Mouse (Mus musculus): Measurements from ENCODE around the gene Uap1. TPM values are rescaled to one million over a fixed set of nuclear protein-coding genes. Genes with fewer than 3 reads are reported as not detected.

Gene Uap1
- polyA plus RNA-seq, 1 experiment from 2014 or later, result 52.2 TPM

- H3K4me2 ChIP-seq, result no peak overlapping the region
- peak overlapping the region; percentile 14; the same call in 1 of the 2 replicates for H3K27ac ChIP-seq
- H3K9ac ChIP-seq, result no peak overlapping the region
- H3K4me3 ChIP-seq (replicated peaks), result no peak overlapping the region
- H3K4me1 ChIP-seq, result peaks cover 6% of the 10 kb centered on the region; the same call in 1 of the 2 replicates
- no peak for ATAC-seq (replicated peaks; ENCODE audit: low FRiP score)
- H3K36me3 ChIP-seq, result peaks cover 50% of the 10 kb centered on the region
- H3K27me3 ChIP-seq, result no peaks in the 10 kb centered on the region
- WGBS, result 84% methylated on average over 3 of the region's 3 CpGs
- H3K9me3 ChIP-seq (replicated peaks), result no peaks in the 10 kb centered on the region
These were observed 11.3 kb downstream of the Uap1 start for GRCm38 (mm10) chr1:170163398-170163943.

DNA sequence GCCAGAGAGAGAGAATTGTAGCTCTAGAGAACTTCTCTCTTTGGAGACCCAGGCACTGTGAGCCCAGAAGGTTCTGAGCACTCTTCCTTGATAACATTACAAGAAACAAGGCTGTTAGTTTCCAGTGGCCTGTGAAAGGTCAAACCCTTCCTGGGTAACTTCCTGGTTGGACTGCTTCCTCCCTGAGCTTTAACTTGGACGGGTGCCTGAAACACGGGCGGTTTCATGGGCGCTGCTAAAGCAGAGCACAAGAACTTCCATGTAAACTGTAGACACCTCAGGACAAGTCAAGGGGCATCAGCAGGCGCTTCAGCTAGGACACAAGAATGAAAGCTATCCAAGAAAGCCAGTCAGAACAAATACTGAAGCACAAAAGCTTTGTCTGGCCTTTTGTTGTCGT, 12.9 kb downstream of the Uap1 start:
- 72% methylated on average over 6 of the region's 6 CpGs for WGBS
- Histone ChIP-seq H3K4me3 (replicated peaks) (no peak overlapping the region), H3K27ac (no peak overlapping the region), H3K4me2 (no peak overlapping the region), H3K9ac (no peak overlapping the region), H3K4me1 (peaks cover 6% of the 10 kb centered on the region; the same call in 1 of the 2 replicates), H3K36me3 (peaks cover 63% of the 10 kb centered on the region), H3K27me3 (no peaks in the 10 kb centered on the region), H3K9me3 (replicated peaks) (no peaks in the 10 kb centered on the region)
- ATAC-seq (replicated peaks; ENCODE audit: low FRiP score), result no peak

- H3K4me3 ChIP-seq (replicated peaks), result no peak overlapping the region
- H3K4me2 ChIP-seq, result no peak overlapping the region
- H3K9ac ChIP-seq, result no peak overlapping the region
- no peaks in the 10 kb centered on the region for H3K27me3 ChIP-seq
- peaks cover 60% of the 10 kb centered on the region for H3K36me3 ChIP-seq
- H3K9me3 ChIP-seq (replicated peaks), result no peaks in the 10 kb centered on the region
- ATAC-seq (replicated peaks; ENCODE audit: low FRiP score), result no peak
- peaks cover 6% of the 10 kb centered on the region; the same call in 1 of the 2 replicates for H3K4me1 ChIP-seq
- H3K27ac ChIP-seq, result no peak overlapping the region
- 60% methylated on average over 3 of the region's 3 CpGs for WGBS
These were observed 14.3 kb downstream of the Uap1 start for GRCm38 (mm10) chr1:170160397-170160938.

- no peak overlapping the region for H3K4me3 ChIP-seq (replicated peaks)
- no peak overlapping the region for H3K9ac ChIP-seq
- H3K27ac ChIP-seq, result no peak overlapping the region
- H3K4me2 ChIP-seq, result no peak overlapping the region
- peaks cover 63% of the 10 kb centered on the region for H3K36me3 ChIP-seq
- no peaks in the 10 kb centered on the region for H3K27me3 ChIP-seq
- peaks cover 6% of the 10 kb centered on the region; the same call in 1 of the 2 replicates for H3K4me1 ChIP-seq
- H3K9me3 ChIP-seq (replicated peaks), result no peaks in the 10 kb centered on the region
- ATAC-seq (replicated peaks; ENCODE audit: low FRiP score), result no peak
- 87% methylated on average over 2 of the region's 2 CpGs for WGBS
These were observed 15.1 kb downstream of the Uap1 start for GRCm38 (mm10) chr1:170159707-170160106.

GRCm38 (mm10) chr1:170155761-170156160, 19.0 kb downstream of the Uap1 start:
- no peak for ATAC-seq (replicated peaks; ENCODE audit: low FRiP score)
- 91% methylated on average over 5 of the region's 5 CpGs for WGBS
- no peak overlapping the region for H3K4me2 ChIP-seq
- no peak overlapping the region for H3K27ac ChIP-seq
- H3K4me3 ChIP-seq (replicated peaks), result no peak overlapping the region
- H3K27me3 ChIP-seq, result no peaks in the 10 kb centered on the region
- H3K9ac ChIP-seq, result no peak overlapping the region
- peaks cover 51% of the 10 kb centered on the region for H3K36me3 ChIP-seq
- H3K9me3 ChIP-seq (replicated peaks), result no peaks in the 10 kb centered on the region
- peaks cover 2% of the 10 kb centered on the region; the same call in 1 of the 2 replicates for H3K4me1 ChIP-seq

- H3K4me2 ChIP-seq, result no peak overlapping the region
- H3K27ac ChIP-seq, result no peak overlapping the region
- H3K9ac ChIP-seq, result no peak overlapping the region
- peaks cover 51% of the 10 kb centered on the region for H3K36me3 ChIP-seq
- no peaks in the 10 kb centered on the region for H3K27me3 ChIP-seq
- H3K9me3 ChIP-seq (replicated peaks), result no peaks in the 10 kb centered on the region
- peaks cover 2% of the 10 kb centered on the region; the same call in 1 of the 2 replicates for H3K4me1 ChIP-seq
- WGBS, result 78% methylated on average over 2 of the region's 2 CpGs
- no peak for ATAC-seq (replicated peaks; ENCODE audit: low FRiP score)
- no peak overlapping the region for H3K4me3 ChIP-seq (replicated peaks)
These were observed 19.5 kb downstream of the Uap1 start for GRCm38 (mm10) chr1:170155298-170155697.

DNA sequence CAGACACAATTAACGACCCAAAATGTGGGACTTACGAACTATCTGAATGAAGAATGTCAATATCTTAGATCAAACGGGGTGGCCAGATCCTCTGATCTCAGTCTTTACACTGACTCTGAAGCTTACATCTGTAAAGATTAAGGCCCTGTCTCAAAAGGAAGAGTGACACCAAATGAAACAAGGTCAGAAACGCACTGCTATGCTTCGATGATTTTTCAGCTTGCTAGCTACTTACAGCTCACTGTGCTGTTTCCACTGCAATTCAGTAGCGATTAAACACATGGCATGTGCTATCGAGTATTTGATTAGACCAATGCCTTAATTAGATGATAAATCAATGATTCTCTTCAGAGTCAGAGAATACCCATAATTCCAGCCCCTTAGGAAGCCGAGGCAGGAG, 20.8 kb downstream of the Uap1 start:
- no peak overlapping the region for H3K9ac ChIP-seq
- H3K27me3 ChIP-seq, result no peaks in the 10 kb centered on the region
- no peak overlapping the region for H3K4me3 ChIP-seq (replicated peaks)
- WGBS, result 84% methylated on average over 8 of the region's 8 CpGs
- H3K27ac ChIP-seq, result no peak overlapping the region
- no peak for ATAC-seq (replicated peaks; ENCODE audit: low FRiP score)
- no peaks in the 10 kb centered on the region for H3K9me3 ChIP-seq (replicated peaks)
- H3K4me1 ChIP-seq, result no peaks in the 10 kb centered on the region
- peaks cover 53% of the 10 kb centered on the region for H3K36me3 ChIP-seq
- no peak overlapping the region for H3K4me2 ChIP-seq

- 88% methylated on average over 2 of the region's 2 CpGs for WGBS
- no peaks in the 10 kb centered on the region for H3K9me3 ChIP-seq (replicated peaks)
- no peaks in the 10 kb centered on the region for H3K4me1 ChIP-seq
- peaks cover 50% of the 10 kb centered on the region for H3K36me3 ChIP-seq
- H3K27ac ChIP-seq, result no peak overlapping the region
- no peak for ATAC-seq (replicated peaks; ENCODE audit: low FRiP score)
- H3K4me2 ChIP-seq, result no peak overlapping the region
- H3K27me3 ChIP-seq, result no peaks in the 10 kb centered on the region
- H3K9ac ChIP-seq, result no peak overlapping the region
- H3K4me3 ChIP-seq (replicated peaks), result no peak overlapping the region
These were observed 22.2 kb downstream of the Uap1 start for GRCm38 (mm10) chr1:170152552-170152951.

- Histone ChIP-seq H3K27ac (no peak overlapping the region), H3K36me3 (peaks cover 44% of the 10 kb centered on the region), H3K9me3 (replicated peaks) (no peaks in the 10 kb centered on the region), H3K4me1 (no peaks in the 10 kb centered on the region), H3K4me3 (replicated peaks) (no peak overlapping the region), H3K9ac (no peak overlapping the region), H3K4me2 (no peak overlapping the region), H3K27me3 (no peaks in the 10 kb centered on the region)
- ATAC-seq (replicated peaks; ENCODE audit: low FRiP score), result no peak
- WGBS, result 94% methylated on average over 6 of the region's 6 CpGs
These were observed 23.9 kb downstream of the Uap1 start for GRCm38 (mm10) chr1:170150870-170151269.

GRCm38 (mm10) chr1:170149756-170150155, 25.0 kb downstream of the Uap1 start:
- Histone ChIP-seq H3K9ac (no peak overlapping the region), H3K27me3 (no peaks in the 10 kb centered on the region), H3K9me3 (replicated peaks) (no peaks in the 10 kb centered on the region), H3K4me2 (no peak overlapping the region), H3K36me3 (peaks cover 42% of the 10 kb centered on the region), H3K4me3 (replicated peaks) (no peak overlapping the region), H3K4me1 (no peaks in the 10 kb centered on the region), H3K27ac (no peak overlapping the region)
- no peak for ATAC-seq (replicated peaks; ENCODE audit: low FRiP score)
- WGBS, result 80% methylated on average over 4 of the region's 4 CpGs

- no peaks in the 10 kb centered on the region for H3K4me1 ChIP-seq
- no peak overlapping the region for H3K9ac ChIP-seq
- no peak overlapping the region for H3K4me3 ChIP-seq (replicated peaks)
- 89% methylated on average over 6 of the region's 6 CpGs for WGBS
- H3K4me2 ChIP-seq, result no peak overlapping the region
- no peak for ATAC-seq (replicated peaks; ENCODE audit: low FRiP score)
- H3K27me3 ChIP-seq, result no peaks in the 10 kb centered on the region
- no peaks in the 10 kb centered on the region for H3K9me3 ChIP-seq (replicated peaks)
- H3K36me3 ChIP-seq, result peaks cover 44% of the 10 kb centered on the region
- no peak overlapping the region for H3K27ac ChIP-seq
These were observed 26.2 kb downstream of the Uap1 start for GRCm38 (mm10) chr1:170148536-170148935.

DNA sequence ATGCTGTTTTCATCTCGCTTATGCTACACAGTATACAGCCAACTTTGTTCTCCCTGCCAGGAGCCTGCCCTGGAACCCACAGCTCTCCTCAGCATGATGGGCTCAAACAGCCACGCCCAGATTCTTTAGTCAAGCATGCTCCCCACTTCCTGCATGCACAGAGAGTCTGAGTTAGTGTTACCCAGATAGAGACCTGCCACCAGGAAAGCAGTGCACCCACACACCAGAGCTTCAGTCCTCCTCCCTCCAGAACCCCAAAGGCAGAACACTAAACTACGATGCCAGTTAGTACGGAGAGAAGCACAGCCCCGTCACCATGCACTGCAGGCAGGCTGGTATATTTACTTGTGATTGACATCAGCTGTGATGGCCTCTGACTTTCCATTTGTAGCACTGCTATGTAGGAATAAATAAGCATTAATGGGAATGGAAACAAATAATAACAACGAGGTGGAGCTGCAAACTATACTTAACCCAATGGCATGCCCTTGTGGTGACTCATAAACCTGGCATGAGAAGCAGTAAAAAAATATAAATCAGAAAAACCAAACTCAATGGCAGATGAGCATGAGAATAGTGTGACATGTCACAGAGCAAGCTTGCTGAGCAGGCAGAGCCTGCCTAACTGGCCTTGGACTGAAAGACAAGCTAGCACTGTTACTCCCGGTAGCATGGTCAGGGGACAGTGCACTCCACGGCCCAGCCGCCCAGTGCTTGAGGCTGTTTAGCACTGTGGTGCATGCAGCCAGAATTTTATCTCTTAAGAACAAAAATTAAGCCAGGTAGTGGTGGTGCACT, 26.9 kb downstream of the Uap1 start:
- WGBS, result 82% methylated on average over 9 of the region's 9 CpGs
- Histone ChIP-seq H3K36me3 (peaks cover 48% of the 10 kb centered on the region), H3K4me1 (no peaks in the 10 kb centered on the region), H3K9ac (no peak overlapping the region), H3K27me3 (no peaks in the 10 kb centered on the region), H3K4me2 (no peak overlapping the region), H3K9me3 (replicated peaks) (no peaks in the 10 kb centered on the region), H3K27ac (no peak overlapping the region), H3K4me3 (replicated peaks) (no peak overlapping the region)
- ATAC-seq (replicated peaks; ENCODE audit: low FRiP score), result no peak

All from kidney, embryonic 15.5 days (tissue).